Comparison of ENCODE assay signal across 8 mouse cellular contexts in genomic region chr19:46533066-46533465, GRCm38 (mm10). TPM values are rescaled to one million over a fixed set of nuclear protein-coding genes. Genes with fewer than 3 reads are reported as not detected.
A peak's percentile ranks its signal among the peaks of the same experiment; 100 is the strongest.
DNase-seq lines count a peak whose midpoint lies in the region; ATAC-seq lines count a peak whose summit lies in the region.
"Had no signal": no experiment of that assay in that cellular context is flagged by ENCODE, and none has a peak within 500 bp of the region (broad histone marks: within the 10 kb centered on the region; RNA-seq: fewer than 3 reads in every experiment).

No protein-coding gene starts in this region.

- no peak overlapping the region for H3K4me3 ChIP-seq in liver, embryonic 12.5 days
- H3K4me3 ChIP-seq in forebrain, embryonic 13.5 days, result no peak overlapping the region
- no peak overlapping the region for H3K4me3 ChIP-seq in intestine, embryonic 15.5 days (replicated peaks)
- no peak overlapping the region for H3K4me3 ChIP-seq in neural tube, embryonic 15.5 days (replicated peaks)

- H3K4me1 ChIP-seq in liver, embryonic 12.5 days, result peaks cover 60% of the 10 kb centered on the region
- H3K4me1 ChIP-seq in forebrain, embryonic 13.5 days, result peaks cover 58% of the 10 kb centered on the region
- peaks cover 61% of the 10 kb centered on the region for H3K4me1 ChIP-seq in intestine, embryonic 15.5 days (replicated peaks)
- peaks cover 64% of the 10 kb centered on the region for H3K4me1 ChIP-seq in neural tube, embryonic 15.5 days

- H3K27ac ChIP-seq in liver, embryonic 12.5 days, result peak overlapping the region; percentile 33; the same call in 1 of the 2 replicates
- H3K27ac ChIP-seq in forebrain, embryonic 13.5 days, result peak overlapping the region; percentile 31; the same call in 1 of the 2 replicates
- H3K27ac ChIP-seq in intestine, embryonic 15.5 days, result peak overlapping the region; percentile 72
- H3K27ac ChIP-seq in neural tube, embryonic 15.5 days (replicated peaks), result peak overlapping the region; percentile 79

- H3K27me3 ChIP-seq in liver, embryonic 12.5 days (replicated peaks), result peaks cover 8% of the 10 kb centered on the region
- no peaks in the 10 kb centered on the region for H3K27me3 ChIP-seq in forebrain, embryonic 13.5 days
- H3K27me3 ChIP-seq in intestine, embryonic 15.5 days (replicated peaks), result no peaks in the 10 kb centered on the region
- H3K27me3 ChIP-seq in neural tube, embryonic 15.5 days (replicated peaks), result no peaks in the 10 kb centered on the region

- H3K4me2 ChIP-seq in liver, embryonic 12.5 days, result no peak overlapping the region
- H3K4me2 ChIP-seq in forebrain, embryonic 13.5 days, result no peak overlapping the region
- peak overlapping the region; percentile 14; the same call in 1 of the 2 replicates for H3K4me2 ChIP-seq in intestine, embryonic 15.5 days (replicated peaks)
- H3K4me2 ChIP-seq in neural tube, embryonic 15.5 days, result no peak overlapping the region

- no peak overlapping the region for H3K9ac ChIP-seq in liver, embryonic 12.5 days
- H3K9ac ChIP-seq in forebrain, embryonic 13.5 days, result peak overlapping the region; percentile 8; the same call in 1 of the 2 replicates
- H3K9ac ChIP-seq in intestine, embryonic 15.5 days, result no peak overlapping the region
- no peak overlapping the region for H3K9ac ChIP-seq in neural tube, embryonic 15.5 days (replicated peaks)

- 52% methylated on average over 4 of the region's 4 CpGs for WGBS in liver, embryonic 12.5 days (ENCODE audit: insufficient replicate concordance)
- WGBS in forebrain, embryonic 13.5 days, result 44% methylated on average over 4 of the region's 4 CpGs
- WGBS in intestine, embryonic 15.5 days, result 49% methylated on average over 4 of the region's 4 CpGs
- WGBS in neural tube, embryonic 15.5 days, result 54% methylated on average over 4 of the region's 4 CpGs

- no peak for DNase-seq in liver
- DNase-seq in adrenal gland, adult (ENCODE audit: inconsistent age in 2 of 2, low spot score in 1 of 2), result no peak
- DNase-seq in thymus, postnatal 14 days, result no peak
- DNase-seq: right cerebral cortex, postnatal 25 days had no signal

- no peaks in the 10 kb centered on the region for H3K9me3 ChIP-seq in liver, embryonic 12.5 days (replicated peaks)
- H3K9me3 ChIP-seq in forebrain, embryonic 13.5 days (replicated peaks), result no peaks in the 10 kb centered on the region
- H3K9me3 ChIP-seq in intestine, embryonic 15.5 days, result no peaks in the 10 kb centered on the region
- no peaks in the 10 kb centered on the region for H3K9me3 ChIP-seq in neural tube, embryonic 15.5 days (replicated peaks)

- no peak for ATAC-seq in liver, embryonic 12.5 days
- no peak for ATAC-seq in forebrain, embryonic 13.5 days
- ATAC-seq in intestine, embryonic 15.5 days, result peak; percentile 13
- no peak for ATAC-seq in neural tube, embryonic 15.5 days (ENCODE audit: low FRiP score)

- H3K36me3 ChIP-seq in liver, embryonic 12.5 days, result no peaks in the 10 kb centered on the region
- peaks cover 18% of the 10 kb centered on the region for H3K36me3 ChIP-seq in forebrain, embryonic 13.5 days (ENCODE audit: poor library complexity, severe bottlenecking)
- no peaks in the 10 kb centered on the region for H3K36me3 ChIP-seq in intestine, embryonic 15.5 days
- peaks cover 4% of the 10 kb centered on the region; the same call in 1 of the 2 replicates for H3K36me3 ChIP-seq in neural tube, embryonic 15.5 days

RNA-seq across cellular contexts. Expression of gene Trim8, which starts 31.6 kb away (rescaled TPM):
- 19.0 and 19.5 TPM in 2 replicates for polyA plus RNA-seq in liver, embryonic 12.5 days (2016; fragmentation: Nextera tagmentation; extraction: Ambion mirVana)
- 22.5 and 22.6 TPM in 2 replicates for polyA plus RNA-seq in forebrain, embryonic 13.5 days (2015; fragmentation: Nextera tagmentation; extraction: Ambion mirVana)
- polyA plus RNA-seq in intestine, embryonic 15.5 days (2015; fragmentation: Nextera tagmentation; extraction: Ambion mirVana), result 16.4 and 17.3 TPM in 2 replicates
- polyA plus RNA-seq in neural tube, embryonic 15.5 days (2015; fragmentation: Nextera tagmentation; extraction: Ambion mirVana), result 23.5 and 25.5 TPM in 2 replicates

RNA-seq across cellular contexts. Expression of gene Arl3, which starts 39.9 kb away (rescaled TPM):
- 37.2 and 38.4 TPM in 2 replicates for polyA plus RNA-seq in liver, embryonic 12.5 days (2016; fragmentation: Nextera tagmentation; extraction: Ambion mirVana)
- 233 and 245 TPM in 2 replicates for polyA plus RNA-seq in forebrain, embryonic 13.5 days (2015; fragmentation: Nextera tagmentation; extraction: Ambion mirVana)
- polyA plus RNA-seq in intestine, embryonic 15.5 days (2015; fragmentation: Nextera tagmentation; extraction: Ambion mirVana), result 69.9 and 72.4 TPM in 2 replicates
- 190 and 208 TPM in 2 replicates for polyA plus RNA-seq in neural tube, embryonic 15.5 days (2015; fragmentation: Nextera tagmentation; extraction: Ambion mirVana)

RNA-seq across cellular contexts. Expression of gene Sfxn2, which starts 40.1 kb away (rescaled TPM):
- 18.5 and 18.9 TPM in 2 replicates for polyA plus RNA-seq in liver, embryonic 12.5 days (2016; fragmentation: Nextera tagmentation; extraction: Ambion mirVana)
- 12.4 and 13.2 TPM in 2 replicates for polyA plus RNA-seq in forebrain, embryonic 13.5 days (2015; fragmentation: Nextera tagmentation; extraction: Ambion mirVana)
- polyA plus RNA-seq in intestine, embryonic 15.5 days (2015; fragmentation: Nextera tagmentation; extraction: Ambion mirVana), result 18.2 and 20.5 TPM in 2 replicates
- 11.0 and 11.7 TPM in 2 replicates for polyA plus RNA-seq in neural tube, embryonic 15.5 days (2015; fragmentation: Nextera tagmentation; extraction: Ambion mirVana)
